Mouse (Mus musculus): ENCODE results near the gene Rufy1.

GRCm38 (mm10) chr11:50454934-50455333 lies 24.0 kb upstream of the Rufy1 start:
- no peak for TF ChIP-seq EP300 (IDR thresholded peaks at IDR 0.05; ENCODE audit: low read depth)
- TF ChIP-seq CTCF (IDR thresholded peaks at IDR 0.05; ENCODE audit: low read depth) = no peak

All from liver, embryonic 14.5 days (tissue).